Mouse (Mus musculus) embryo, embryonic 11.5 days (tissue): ENCODE results near the gene Ccdc113.

Experiments
- DNase-seq: peaks from one replicate; pipeline ENCODE4 v3.0.0-alpha.2; 2012; ENCODE audit warnings: low read depth, low spot score

Gene Ccdc113

DNA sequence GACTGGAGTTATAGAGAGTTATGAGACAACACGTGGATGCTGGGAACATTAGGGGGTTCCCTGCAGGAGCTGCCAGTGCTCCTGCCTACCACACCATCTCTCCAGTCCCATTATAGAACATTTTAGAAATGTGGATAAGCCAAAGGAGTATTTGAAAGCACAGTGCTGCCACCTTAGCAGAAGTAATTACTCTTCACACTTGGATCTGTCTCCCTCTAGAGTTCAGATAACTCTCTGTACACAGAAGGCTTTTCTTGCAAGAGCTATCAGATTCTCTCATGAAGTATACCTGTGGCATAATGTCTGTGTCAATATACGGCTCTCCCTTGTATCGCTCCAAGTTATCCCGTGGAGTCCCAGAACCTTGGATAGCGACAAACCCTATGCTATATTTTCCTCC is 5.6 kb downstream of the Ccdc113 start:
- no peak for DNase-seq

DNA sequence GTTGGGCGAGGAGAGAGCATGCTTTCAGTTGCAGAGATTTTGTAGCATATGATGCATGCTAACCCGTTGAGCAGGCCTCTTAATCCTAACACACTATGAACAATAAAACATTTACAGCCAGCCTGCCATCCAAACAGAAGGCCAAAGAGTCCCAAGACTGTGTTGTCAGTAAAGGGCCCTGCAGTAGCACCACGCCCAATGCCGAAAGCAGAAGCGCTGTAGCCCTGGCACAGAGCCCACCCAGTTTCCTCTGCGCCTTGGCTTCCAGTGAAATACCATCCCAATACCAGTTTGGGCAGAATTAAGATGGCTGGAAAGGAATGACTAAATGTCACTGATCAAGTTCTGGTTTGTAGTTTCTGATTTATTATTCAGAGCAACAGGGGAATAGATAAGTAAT is 8.3 kb downstream of the Ccdc113 start:
- no peak for DNase-seq

DNA sequence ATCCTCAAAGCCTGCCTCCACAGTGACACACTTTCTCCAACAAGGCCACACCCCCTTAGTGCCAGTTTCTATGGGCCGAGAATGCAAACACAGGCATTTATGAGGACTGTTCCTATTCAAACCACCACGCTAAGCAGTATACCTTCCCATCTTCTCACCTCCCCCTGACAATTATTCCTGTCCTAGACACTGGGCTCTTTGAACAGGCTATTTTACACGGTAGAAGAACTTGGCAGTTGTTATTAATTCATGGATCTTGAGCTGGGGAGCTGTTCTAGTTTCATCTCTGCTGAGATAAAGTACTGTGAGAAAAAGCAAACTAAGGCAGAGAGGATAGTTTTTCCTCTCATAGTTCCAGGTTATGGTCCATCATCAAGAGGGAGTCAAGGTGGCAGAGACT is 9.2 kb downstream of the Ccdc113 start:
- no peak for DNase-seq

DNA sequence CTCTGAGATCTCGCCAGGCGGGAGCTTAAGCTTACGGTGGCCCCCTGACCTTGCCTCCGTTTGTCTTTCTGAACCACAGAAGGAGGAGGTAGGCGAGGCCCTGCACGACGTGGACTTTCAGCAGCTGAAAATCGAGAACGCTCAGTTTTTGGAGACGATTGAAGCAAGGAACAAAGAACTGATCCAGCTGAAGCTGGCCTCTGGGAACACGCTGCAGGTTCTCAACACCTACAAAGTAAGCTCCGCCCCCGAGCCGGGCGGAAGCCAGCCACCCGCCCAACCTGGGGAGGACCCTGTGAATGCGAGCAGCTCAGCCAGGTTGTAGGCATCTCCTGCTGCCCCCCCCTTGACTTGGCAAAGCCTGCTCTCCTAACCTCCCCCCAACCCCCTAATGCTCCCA is 11.9 kb downstream of the Ccdc113 start:
- no peak for DNase-seq

DNA sequence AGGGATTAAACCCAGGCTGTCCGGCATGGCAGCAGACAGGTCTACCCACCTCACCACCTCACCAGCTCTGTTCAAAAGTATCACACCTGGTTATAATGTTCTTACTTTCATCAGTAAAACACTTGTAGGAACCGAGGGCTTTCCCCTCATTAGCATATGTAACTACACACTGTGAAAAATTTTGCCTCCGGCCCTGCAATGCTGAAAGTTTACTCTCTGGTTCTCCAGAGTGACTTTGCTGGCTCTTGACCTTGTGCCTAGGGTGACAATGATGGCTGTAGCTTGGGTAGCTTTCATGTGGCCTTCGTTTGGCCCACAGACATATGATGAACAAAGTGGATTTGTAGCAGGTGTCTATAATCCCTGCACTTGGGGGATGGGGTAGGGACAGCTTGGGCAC is 13.1 kb downstream of the Ccdc113 start:
- DNase-seq, result no peak

DNA sequence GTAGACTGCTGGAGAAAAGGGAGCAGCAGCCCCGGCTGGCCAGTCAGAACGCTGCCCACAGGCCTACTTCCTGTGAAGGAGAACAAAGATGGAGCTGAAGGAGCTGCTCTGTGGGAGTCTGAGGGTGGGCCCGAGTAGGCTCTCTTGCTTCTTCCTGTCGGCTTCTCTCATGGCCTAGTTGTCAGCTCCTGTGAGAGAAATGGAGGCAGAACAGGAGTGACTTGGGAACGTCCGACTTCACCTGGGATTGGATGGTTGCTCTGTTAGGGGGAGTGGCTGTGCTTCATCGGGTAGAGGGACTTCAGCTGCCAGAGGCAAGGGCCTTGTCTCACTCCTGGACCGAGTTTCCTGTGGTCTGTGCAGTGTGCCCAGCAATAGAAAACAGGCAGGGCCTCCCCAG is 14.0 kb downstream of the Ccdc113 start:
- DNase-seq, result no peak

DNA sequence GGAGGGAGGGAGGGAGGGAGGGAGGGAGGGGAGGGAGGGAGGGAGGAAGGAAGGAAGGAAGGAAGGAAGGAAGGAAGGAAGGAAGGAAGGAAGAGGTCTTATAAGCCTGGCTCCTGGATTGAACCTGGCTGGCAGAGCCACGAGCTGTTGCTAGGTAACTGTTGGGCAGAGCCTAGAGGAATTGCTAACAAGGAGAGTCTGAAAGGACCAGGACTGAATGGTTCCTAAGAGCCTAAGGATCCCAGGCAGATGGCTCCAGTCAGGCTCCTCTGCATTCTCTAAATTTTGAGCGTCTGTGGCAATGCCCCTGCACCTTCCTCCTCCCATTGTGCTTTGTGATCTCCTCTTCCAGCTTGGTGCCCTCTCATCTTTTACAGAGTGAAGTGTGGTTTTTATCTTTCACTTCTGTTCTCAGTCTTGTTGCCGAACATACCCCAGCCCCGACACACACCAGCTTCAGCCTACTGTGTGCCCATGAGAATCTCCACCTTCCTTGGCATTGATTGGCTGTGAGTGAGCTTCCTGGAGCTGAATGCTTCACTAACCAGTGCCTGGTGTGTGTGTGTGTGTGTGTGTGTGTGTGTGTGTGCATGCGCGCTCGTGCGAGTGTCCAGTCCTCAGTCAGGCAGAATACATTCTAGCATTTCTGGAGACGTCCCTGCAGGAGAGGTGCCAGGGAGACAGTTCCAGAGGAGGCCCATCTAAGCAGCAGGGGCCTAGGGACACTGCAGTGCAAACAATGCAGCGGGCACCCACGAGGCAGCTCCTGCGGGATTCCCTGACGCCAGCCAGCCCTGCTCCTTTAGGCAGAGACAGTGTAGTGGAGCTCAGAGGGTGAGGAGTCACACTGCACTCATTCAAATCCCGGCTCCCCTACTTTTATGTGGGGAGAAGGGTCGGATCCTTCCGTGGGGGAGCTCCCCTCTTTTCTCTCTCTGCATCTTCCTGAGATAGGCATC is 16.3 kb downstream of the Ccdc113 start:
- DNase-seq, result no peak

DNA sequence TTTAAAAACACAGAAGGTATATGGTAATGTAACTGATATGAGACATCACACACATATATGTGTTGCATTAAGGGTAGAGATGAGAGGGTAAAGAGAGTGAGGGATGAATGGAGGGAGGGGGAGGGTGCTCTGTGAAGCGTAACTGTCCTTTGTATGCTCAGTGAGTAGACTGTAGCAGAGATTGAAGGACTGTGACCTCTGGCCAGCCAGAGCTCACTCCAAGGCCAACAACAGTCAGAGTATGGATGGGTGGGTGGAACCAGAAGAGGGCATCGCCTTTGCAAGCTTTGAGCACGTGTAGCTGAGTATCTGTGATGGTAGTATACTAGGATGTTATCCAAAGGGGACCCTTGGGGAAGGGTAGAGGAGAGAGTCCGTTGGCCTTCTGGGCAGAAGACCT is 17.7 kb downstream of the Ccdc113 start:
- DNase-seq, result no peak

DNA sequence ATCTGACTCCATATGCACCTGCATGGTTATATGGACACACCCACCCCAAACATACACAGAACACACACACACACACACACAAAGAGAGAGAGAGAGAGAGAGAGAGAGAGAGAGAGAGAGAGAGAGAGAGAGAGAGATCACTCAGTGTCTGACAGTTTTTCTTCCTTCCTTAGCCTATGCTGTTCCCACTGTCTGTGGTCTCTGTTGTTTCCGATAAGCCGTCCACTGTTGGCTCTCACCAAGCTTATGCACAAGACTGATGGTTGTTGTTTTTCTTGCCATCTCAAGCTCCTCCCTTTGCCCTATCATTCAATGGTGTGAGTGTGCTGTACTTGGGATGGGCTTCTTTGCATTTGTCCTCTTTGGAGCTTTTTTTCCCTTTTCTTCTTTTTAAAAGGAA is 22.1 kb downstream of the Ccdc113 start:
- no peak for DNase-seq

DNA sequence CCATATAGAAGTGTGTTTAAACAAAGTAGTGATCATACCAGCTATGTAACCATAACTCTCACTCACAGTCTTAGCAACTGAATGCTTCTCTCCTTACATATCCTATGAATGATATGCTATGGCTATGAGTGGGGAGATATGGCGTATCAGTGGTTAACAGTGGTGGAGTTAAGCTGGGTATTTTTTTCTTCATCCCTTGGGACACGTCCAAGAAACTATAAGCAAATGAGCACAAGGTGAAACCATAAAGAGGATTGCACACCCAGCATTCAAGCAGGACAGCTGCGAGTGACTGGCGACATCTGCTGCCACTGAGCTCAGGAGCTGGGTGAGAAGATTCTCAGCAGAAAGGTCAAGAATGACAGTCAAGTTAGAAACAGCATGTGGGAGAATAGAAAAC is 32.3 kb downstream of the Ccdc113 start:
- no peak for DNase-seq

DNA sequence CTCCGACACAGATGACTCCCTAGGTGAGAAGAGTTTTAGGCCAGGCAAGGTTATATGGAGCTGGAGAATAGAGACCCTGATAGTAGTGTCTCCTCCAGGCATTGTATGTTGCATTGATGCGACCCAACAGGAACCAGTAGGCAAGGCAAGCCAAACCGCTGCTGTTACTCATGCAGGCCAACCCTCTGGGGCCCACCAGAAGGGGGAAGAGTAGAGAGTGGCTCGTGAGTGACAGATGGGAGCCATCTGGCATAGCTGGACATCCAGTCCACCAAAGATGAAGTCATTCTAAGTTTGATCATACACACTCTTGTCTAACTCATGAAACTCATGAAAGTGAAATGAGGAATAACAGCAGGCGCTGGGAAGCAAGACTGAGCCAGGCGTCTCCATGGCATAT is 32.9 kb downstream of the Ccdc113 start:
- DNase-seq, result no peak

DNA sequence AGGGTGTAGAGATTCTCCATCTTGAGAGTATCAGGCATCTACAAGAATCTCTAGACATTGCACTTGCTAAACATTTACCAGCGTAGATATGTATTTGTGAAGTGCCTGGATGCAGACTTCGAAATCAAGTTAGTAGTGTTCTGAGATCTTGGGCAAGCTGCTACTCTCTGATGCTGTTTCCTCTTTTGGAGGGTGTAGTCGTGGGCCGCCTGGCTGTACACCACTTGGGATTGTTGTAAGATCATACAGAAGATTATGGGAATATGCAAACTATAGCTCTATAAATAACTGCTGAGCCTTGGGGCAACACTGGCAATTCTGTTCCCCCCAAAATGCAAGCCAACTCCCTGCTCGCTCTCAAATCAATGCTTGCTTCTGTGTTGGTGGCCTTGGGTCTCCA is 39.3 kb downstream of the Ccdc113 start:
- no peak for DNase-seq

DNA sequence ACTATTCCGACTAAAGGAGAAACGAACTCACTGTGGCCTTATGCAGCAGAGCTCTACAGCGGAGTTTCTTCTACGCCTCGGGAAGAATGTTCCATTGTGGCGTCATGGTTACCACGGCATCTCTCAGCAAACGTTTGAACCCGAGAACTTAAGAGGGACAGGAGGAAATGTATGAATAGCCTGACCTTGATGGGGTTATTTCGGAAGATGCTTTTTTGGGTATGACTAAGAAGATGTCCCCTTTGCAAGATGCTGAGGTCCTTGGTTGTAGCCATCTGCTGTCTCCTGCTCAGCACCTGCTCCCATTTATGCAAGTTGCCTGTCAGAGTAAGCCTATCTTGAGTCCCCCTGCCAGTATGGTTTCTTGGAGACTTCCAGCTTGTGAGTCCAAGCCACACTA is 42.4 kb downstream of the Ccdc113 start, which contains the start of gene Prss54:
TSS of gene Prss54 (minus strand) at position 101 of the 400 bp plus-strand sequence.
- DNase-seq, result no peak

DNA sequence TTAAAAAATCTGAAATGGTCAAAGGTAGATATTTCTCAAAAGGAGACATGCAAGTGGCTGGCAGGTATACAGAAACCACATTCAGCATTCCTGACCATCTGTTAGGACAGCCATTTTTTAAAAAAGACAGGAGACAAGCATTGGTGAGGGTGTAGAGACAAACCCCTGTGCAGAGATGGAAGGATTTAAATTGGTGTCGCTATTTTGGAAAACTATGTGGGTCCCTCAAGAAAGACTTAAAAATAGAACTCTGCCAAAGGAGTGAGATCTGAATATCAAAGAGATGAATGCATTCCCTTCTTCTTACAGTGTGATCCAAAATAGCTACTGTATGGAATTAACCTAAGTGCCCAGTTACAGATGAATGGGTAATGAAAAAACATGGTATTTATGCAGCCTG is 53.5 kb downstream of the Ccdc113 start:
- no peak for DNase-seq

DNA sequence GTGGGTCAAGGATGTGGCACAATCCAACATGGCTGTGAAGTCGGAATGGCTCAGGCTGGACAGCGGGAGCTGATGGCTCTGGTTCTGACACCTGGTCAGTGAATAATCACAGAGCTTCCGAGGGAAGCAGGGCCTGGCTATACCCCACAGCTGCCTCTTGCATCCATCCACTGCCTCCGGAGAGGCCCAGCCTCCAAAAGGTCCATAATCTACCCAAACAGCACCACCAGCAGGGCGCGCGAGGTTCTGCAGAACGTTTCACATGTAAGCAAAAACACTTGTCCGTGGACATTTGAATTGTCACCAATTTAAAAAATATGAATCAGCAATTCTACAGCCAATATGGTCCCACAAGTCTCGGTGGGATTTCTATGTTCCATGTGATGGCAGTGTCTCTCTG is 55.4 kb downstream of the Ccdc113 start:
- DNase-seq, result no peak

DNA sequence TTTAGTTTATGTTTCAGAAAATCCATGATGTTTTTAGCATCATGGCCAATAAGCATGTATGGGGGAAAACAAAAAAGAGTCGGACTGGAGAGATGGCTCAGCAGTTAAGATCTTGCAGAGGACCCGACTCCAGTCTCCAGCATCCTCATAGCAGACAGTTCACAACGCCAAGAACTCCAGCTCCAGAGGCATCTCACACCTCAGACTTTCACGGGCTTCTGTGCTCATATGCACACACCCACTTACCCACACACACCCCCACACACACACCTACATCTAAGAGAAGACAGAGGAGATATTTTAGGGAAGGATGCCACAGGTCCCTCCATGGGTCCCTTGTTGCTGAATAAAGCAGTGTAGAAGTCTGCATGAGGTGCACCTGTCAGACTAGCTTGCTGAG is 56.7 kb downstream of the Ccdc113 start:
- DNase-seq, result no peak

DNA sequence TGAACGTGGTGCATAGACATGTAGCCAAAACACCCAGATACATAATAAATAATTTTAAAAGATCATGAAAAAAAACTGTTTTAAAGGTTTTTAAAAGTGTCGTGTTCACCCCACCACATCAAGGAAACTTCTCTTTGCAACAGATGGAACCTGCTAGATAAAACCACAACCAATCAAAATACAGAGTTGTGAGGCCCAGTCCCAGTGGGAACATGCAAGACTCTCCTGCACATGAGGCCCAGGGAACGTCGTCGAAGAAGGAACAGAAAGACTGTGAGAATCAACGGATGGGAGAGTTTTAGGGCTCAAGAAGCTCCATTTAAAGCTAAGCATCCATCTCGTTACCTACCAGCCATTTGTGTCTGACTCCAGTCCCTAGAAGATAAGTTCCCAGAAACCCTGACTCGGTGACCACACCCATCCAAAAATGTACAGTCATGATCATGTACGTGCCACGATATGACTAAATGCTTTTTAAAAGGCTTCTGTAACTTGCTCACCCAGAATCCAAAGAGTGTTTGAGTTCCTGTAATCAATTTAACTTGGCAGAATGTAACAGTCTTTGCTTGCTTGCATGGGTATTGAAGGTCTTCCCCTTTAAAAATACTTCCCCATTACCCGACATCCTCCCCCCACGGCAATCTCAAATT is 58.4 kb downstream of the Ccdc113 start:
- no peak for DNase-seq

DNA sequence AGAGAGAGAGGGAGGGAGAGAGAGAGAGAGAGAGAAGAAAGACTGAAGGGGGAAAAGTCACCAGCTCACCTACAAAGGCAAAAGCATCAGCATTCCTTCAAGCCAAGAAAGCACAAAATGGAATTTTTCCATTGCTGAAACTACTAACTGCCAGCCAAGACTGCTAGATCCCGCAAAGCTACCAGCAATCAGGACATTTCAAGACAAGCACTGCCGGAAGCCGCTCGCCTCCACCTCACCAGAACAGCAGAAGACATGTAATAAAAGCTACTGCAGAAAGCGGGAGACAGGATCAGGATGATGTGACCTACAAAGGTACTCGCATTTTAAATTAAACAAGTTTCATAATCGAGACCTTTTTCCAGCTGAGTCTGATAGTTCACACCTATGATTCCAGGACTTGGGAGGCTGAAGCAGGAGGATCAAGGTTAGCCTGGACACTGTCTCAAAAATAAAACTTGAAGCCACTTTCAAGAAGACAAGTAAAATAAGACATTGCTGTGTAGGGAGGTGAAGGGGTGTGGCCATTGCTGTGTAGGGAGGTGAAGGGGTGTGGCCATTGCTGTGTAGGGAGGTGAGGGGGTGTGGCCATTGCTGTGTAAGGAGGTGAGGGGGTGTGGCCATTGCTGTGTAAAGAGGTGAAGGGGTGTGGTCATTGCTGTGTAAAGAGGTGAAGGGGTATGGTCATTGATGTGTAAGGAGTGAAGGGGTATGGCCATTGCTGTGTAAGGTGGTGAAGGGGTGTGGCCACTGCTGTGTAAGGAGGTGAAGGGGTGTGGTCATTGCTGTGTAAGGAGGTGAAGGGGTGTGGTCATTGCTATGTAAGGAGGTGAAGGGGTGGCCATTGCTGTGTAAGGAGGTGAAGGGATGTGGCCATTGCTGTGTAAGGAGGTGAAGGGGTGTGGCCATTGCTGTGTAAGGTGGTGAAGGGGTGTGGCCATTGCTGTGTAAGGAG is 59.8 kb downstream of the Ccdc113 start:
- no peak for DNase-seq

DNA sequence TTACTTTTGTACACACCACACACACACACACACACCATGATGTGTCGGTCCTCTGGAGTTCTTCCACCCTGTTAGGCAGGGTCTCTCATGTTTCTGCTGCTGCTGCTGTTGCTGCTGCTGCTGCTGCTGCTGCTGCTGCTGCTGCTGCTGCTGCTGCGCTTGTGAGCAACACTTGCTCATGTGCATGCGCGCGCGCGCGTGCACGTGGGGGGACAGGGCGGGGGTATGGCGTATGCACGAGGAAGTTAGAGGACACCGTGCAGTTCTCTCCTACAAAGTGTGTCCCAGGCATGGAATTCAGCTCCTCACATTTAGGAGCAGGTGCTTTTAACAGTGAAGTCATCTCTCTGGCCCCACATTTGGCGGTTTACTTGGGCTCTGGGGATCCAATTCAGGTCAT is 61.2 kb downstream of the Ccdc113 start:
- DNase-seq, result no peak

DNA sequence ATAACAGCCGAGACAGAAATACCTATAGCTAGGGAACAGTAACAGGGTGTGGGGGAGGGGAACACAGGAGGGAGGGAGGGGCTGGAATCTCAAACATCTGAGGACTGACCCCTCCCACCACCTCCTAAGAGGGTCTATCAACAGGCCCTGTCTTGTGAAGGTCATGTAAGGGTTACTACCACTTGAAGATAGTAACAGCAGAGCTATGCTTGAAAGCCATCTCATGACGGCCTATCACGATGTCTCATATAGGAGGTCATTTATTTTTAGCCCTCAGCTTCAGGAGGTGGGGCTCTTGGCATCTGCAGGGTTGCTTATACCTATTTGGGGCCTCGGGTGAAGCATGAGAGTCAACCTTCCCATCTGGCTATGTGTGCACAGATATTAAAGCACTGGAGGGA is 63.0 kb downstream of the Ccdc113 start:
- no peak for DNase-seq

DNA sequence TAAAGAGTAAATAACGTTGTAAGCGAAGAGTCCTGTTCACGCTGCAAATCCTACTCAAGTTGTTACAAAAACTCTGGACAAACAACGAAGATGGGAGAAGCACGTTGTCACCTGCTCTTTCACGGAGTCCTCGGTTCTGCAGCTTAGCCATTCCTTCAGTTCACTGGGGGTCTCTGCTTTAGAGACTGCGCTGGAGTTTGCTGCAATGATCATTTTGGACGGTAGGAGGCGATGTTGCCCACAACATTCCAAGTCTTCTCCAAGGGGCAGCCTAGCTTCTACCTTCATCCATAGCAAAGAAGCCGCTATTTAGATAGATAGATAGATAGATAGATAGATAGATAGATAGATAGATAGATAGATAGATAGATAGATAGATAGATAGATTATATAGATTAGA is 66.0 kb downstream of the Ccdc113 start:
- DNase-seq, result peak; percentile 59

DNA sequence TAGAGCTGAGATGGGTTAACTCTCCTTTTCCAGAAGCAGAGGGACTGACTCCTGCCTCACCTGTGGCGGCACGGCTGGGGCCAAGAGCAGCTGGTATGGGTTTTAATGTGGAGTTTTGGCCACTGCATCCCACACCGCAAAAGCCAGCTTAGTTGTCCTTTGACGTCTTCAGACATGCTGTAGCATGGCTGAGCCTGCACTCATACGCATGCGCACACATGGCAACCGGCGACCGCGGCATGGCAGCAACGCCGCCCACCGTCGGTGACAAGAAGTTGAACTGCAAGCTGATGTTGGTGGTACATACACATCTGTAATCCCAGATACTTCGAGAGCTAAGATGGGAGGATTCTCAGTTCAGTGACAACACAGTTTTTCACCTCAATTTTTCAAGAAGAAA is 67.4 kb downstream of the Ccdc113 start:
- no peak for DNase-seq
